Mouse (Mus musculus) left cerebral cortex, adult 8-10 months (tissue): Measurements from ENCODE around the gene Maats1. TPM values are rescaled to one million over a fixed set of nuclear protein-coding genes. Genes with fewer than 3 reads are reported as not detected.

ENCODE experiments used
- DNase-seq, 2 experiments: peaks; one replicate each; pipeline ENCODE4 v3.0.0; 2022; ENCODE audit warnings: low spot score in 2 of 2
- total RNA-seq, 4 experiments: library from RNA; stranded (reverse); gene quantifications; 2 replicates each; pipeline ENCODE4 v1.2.4; 2022

The Maats1 gene
- total RNA-seq, 4 experiments from 2014 or later, result 1.1 to 1.6 (median 1.4) TPM

- DNase-seq, result no peak
These were observed 46.5 kb downstream of the Maats1 start for GRCm38 (mm10) chr16:38295349-38295930.

DNA sequence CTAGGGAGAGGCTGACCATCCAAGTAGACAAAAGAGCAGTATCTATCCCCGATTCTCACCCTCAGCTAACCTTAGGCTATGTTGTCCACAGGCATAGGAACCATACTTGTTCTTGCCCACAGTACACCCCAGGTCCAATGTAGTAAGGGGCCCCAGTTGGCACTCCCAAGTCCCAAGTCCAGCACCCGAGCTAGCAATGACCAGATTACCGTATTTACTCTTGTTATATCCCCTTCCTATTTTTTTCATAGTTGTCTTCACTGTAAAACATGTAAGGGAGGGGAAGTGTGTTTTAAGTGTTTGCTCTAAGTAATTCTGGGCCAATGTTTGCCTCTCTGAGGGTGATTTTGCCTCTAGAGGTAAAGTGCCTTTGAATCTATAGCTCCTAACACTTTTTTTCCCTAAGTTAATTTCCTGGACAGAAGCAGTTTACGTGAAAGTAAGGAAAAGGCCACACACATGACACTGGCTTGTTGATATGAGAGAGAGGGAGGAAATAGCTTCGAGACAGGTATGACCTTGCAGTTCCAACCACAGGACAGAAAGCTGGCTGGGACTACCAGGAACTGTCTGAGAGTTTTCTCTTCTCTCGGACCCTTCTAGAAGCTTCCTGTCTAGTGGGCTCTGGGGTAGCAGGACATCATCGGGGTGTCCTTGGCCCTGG lies 47.1 kb downstream of the Maats1 start, which contains the start of gene Nr1i2:
Nr1i2 (minus strand) TSS at position 140 of the 664 bp plus-strand sequence.
- no peak for DNase-seq

DNA sequence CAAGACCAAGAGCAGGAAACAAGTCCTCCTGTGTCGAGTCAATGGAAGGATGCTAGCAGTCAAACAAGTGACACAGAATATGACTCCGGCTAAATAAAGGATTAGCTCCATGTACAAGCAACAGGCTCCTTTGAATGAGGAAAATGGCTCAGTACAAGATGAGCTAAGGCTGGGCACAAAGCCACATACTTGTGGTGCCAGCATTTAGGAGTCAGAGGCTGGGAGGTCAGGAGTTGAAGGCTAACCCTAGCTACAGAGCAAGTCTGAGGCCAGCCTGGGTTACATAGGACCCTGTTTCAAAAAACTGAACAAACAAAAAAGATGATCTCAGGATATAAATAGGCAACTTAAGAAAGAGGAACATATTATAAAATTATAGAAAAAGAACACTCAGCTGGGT lies 51.8 kb downstream of the Maats1 start:
- no peak for DNase-seq

GRCm38 (mm10) chr16:38288851-38289250 lies 53.1 kb downstream of the Maats1 start:
- no peak for DNase-seq

GRCm38 (mm10) chr16:38287762-38288161 lies 54.2 kb downstream of the Maats1 start:
- DNase-seq, result no peak

GRCm38 (mm10) chr16:38287357-38287756 lies 54.6 kb downstream of the Maats1 start:
- DNase-seq, result no peak

- DNase-seq, result no peak
These were observed 55.4 kb downstream of the Maats1 start for GRCm38 (mm10) chr16:38286541-38286940.

DNA sequence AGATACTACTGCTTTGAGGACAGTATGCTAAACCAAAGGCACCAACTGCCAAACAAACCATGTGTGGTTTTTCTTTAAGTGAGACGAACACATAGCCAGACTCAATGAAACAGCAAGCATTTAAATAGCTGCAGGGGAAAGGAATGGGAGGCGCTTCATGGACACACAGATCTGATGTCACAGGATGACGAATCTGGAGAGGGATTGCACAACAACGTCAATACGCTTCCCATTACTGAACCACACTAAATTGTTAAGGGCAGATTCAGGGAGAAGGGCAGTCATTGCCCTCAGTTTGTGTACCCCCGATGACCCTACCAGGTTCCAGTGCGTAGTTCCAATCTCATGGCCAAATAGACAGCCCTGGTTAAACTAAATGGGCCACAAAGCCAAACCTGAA lies 56.1 kb downstream of the Maats1 start:
- DNase-seq, result no peak

GRCm38 (mm10) chr16:38283300-38283699 lies 58.6 kb downstream of the Maats1 start:
- DNase-seq, result no peak

- DNase-seq, result no peak
These were observed 59.3 kb downstream of the Maats1 start for GRCm38 (mm10) chr16:38282559-38283160.

DNA sequence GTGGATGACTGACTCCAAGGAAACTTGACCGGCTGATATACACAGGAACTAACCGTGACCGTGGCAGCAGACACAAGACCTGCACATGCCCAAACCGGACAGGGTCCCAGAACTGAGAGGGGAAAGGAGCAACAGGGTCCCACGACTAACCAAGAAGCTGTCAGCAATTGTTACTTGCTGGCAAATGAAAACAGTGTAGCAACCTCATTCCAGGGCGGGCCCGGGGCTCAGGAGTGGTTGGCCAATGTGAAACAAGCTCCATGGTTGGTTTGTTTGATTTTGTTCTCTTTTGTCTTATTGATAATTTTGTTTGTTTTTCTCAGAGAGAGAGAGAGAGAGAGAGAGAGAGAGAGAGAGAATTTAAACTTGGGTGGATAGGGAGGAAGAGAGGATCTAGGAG lies 61.0 kb downstream of the Maats1 start:
- no peak for DNase-seq

DNA sequence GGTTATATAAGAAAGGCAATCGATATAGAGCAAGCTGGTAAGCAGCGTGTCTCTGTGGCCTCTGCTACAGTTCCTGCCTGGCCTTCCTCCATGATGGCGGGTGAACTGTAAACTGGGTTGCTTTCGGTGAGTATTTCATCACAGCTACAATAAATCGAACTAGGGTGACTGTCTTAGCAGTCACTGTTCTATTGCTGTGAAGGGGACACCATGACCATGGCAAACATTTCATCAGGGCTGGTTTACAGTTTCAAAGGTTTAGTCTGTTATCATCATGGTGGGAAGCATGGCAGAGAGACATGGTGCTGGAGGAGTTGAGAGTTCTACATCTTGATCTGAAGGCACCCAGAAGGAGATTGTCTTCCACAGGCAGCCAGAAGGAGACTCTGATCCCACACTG lies 62.1 kb downstream of the Maats1 start:
- no peak for DNase-seq

GRCm38 (mm10) chr16:38274737-38275136 lies 67.2 kb downstream of the Maats1 start:
- no peak for DNase-seq

DNA sequence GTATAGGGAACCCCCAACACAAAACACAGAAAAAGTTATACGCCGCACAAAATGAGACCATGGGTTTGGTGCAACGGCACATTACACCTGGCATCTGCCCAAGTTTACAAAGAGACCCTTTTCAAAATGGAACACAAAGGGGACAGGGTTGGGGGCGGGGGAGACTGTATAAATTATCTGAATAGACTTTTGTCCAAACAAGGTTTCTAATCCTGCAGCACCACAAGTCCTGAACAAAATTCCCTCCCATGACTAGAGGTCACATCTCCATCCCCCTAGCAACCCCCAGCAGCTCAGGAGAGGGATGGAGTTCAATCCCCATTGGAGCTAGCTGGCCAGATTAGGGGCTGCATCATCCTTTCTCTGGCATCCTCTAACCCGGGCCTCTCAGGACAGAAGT lies 69.5 kb downstream of the Maats1 start:
- DNase-seq, result no peak

GRCm38 (mm10) chr16:38271601-38272000 lies 70.3 kb downstream of the Maats1 start:
- no peak for DNase-seq

DNA sequence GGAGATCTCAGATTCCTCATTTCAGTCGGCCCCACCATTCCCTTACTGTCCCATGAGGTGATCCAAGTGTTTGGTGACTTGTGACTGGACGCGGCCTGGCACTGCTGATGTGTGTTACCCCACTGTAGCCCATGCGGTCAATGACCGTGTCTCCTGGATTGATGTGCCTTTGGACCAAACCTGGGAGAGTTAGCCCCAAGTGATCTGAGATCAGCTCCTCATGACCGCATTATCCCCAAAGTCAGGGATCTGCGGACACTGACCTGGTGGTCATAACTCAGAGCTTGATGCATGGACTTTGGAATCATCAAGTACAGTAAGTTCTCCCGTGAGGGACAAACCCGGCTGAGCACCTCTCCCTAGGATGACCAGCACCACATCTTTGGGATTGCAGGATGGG lies 86.0 kb downstream of the Maats1 start:
- no peak for DNase-seq

GRCm38 (mm10) chr16:38255107-38255506 lies 86.8 kb downstream of the Maats1 start:
- DNase-seq, result no peak

DNA sequence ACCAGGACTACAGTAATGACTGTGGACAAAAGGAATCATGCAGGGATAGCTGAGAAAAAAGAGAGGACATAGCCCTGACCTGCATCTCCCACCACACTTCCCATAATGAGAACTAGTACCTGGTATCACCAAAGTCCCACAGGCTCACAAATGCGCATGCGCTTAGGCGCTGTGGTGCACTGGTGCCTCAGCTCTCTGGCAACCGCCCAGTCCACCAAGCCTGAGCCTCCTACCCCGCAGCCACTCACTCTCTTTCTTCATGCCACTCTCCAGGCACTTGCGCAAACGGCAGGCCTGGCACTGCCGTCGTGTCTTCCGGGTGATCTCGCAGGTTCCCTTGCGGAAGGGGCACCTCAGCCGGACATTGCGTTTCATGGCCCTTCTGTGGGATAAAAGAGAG lies 87.9 kb downstream of the Maats1 start:
- DNase-seq, result no peak

DNA sequence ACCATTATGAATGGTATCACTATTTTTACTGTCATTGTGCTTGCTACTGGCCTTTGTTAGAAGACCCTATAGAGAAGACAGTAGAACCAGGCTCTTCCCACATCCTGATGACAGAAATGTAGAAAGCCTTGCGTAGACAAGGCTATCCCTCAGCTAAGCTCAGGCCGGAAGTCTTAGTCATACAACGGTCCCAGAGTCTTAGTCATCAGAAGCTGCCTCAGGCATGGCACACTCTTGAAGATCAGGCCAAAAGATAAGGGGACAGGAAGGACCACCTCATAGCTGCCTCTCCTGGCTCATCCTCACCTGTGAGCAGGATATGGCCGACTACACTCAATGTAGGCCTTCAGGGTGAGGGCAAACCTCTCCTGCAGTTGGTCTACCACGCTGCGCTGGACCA lies 91.5 kb downstream of the Maats1 start:
- DNase-seq, result no peak

DNA sequence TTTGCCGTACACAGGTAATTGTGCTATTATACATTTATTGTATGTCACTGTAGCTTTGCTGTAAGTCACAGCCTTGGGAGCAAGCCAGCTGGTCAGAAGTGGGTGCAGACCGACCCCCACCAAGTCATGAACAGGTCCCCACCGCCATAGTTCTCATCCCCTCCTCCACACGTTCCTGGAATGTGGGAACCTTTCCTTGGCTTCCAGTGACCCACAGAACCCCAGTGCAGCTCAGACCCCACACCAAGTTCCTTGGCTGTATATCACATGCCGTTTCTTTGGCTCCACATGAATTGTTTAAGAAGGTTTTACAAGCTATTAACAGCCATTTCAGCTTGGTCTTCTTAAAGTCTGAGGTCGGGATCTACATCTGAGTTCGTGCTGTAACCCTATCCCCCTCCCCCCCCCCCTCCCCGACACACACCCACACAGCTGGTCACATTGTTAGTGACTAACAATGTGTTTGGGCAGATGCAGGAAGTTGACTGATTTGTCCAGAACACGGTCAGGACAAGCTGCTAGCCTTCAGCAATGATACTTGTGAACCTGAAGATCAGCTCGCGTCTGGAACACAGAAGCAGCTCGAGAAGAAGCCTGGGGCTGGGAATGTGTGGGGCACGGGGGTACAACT lies 93.5 kb downstream of the Maats1 start:
- no peak for DNase-seq
